Mouse (Mus musculus) spleen, postnatal 14 days (tissue): ENCODE data around the gene Cacna2d3.
A peak's percentile ranks its signal among the peaks of the same experiment; 100 is the strongest.

Source experiments
- DNase-seq, 2 experiments: peaks; one replicate each; pipeline ENCODE4 v3.0.0; 2021 to 2022; ENCODE audit warnings: low spot score in 2 of 2

Cacna2d3 gene

GRCm38 (mm10) chr14:29163998-29164652 lies 557.5 kb downstream of the Cacna2d3 start:
- DNase-seq = no peak

GRCm38 (mm10) chr14:29159803-29160202 lies 561.9 kb downstream of the Cacna2d3 start:
- DNase-seq = no peak

GRCm38 (mm10) chr14:29157096-29157495 lies 564.6 kb downstream of the Cacna2d3 start:
- no peak for DNase-seq

- no peak for DNase-seq
Measured at GRCm38 (mm10) chr14:29144184-29144583, 577.5 kb downstream of the Cacna2d3 start.

GRCm38 (mm10) chr14:29137614-29138013 lies 584.0 kb downstream of the Cacna2d3 start:
- DNase-seq = no peak

- DNase-seq = no peak
Measured at GRCm38 (mm10) chr14:29137006-29137579, 584.6 kb downstream of the Cacna2d3 start.

- DNase-seq = no peak
Measured at GRCm38 (mm10) chr14:29134901-29135300, 586.8 kb downstream of the Cacna2d3 start.

- no peak for DNase-seq
Measured at GRCm38 (mm10) chr14:29130511-29130910, 591.2 kb downstream of the Cacna2d3 start.

- DNase-seq = no peak
Measured at GRCm38 (mm10) chr14:29123886-29124285, 597.8 kb downstream of the Cacna2d3 start.

GRCm38 (mm10) chr14:29122749-29123148 lies 598.9 kb downstream of the Cacna2d3 start:
- no peak for DNase-seq

- DNase-seq = no peak
Measured at GRCm38 (mm10) chr14:29113852-29114450, 607.7 kb downstream of the Cacna2d3 start.

GRCm38 (mm10) chr14:29111666-29112065 lies 610.0 kb downstream of the Cacna2d3 start:
- DNase-seq = no peak

GRCm38 (mm10) chr14:29110351-29111091 lies 611.1 kb downstream of the Cacna2d3 start:
- DNase-seq = no peak

- no peak for DNase-seq
Measured at GRCm38 (mm10) chr14:29107464-29107863, 614.2 kb downstream of the Cacna2d3 start.

- DNase-seq = no peak
Measured at GRCm38 (mm10) chr14:29097776-29098175, 623.9 kb downstream of the Cacna2d3 start.

GRCm38 (mm10) chr14:29095431-29095830 lies 626.2 kb downstream of the Cacna2d3 start:
- DNase-seq = no peak

- peak in 1 of 2 experiments; percentile 2 for DNase-seq
Measured at GRCm38 (mm10) chr14:29090074-29090473, 631.6 kb downstream of the Cacna2d3 start.

GRCm38 (mm10) chr14:29086528-29086927 lies 635.1 kb downstream of the Cacna2d3 start:
- no peak for DNase-seq

GRCm38 (mm10) chr14:29085493-29086159 lies 636.0 kb downstream of the Cacna2d3 start:
- DNase-seq = no peak

- DNase-seq = no peak
Measured at GRCm38 (mm10) chr14:29082171-29082570, 639.5 kb downstream of the Cacna2d3 start.

GRCm38 (mm10) chr14:29080630-29081029 lies 641.0 kb downstream of the Cacna2d3 start:
- no peak for DNase-seq

GRCm38 (mm10) chr14:29080228-29080627 lies 641.4 kb downstream of the Cacna2d3 start:
- no peak for DNase-seq
